Mouse (Mus musculus) bone marrow macrophage, adult 2 months (primary cell): ENCODE measurements around the gene Vsig2.

ENCODE experiments used
- CTCF ChIP-seq: IDR thresholded peaks from 2 replicates; pipeline ENCODE4 v1.5.1; 2012; ENCODE audit warnings: low read depth, mild to moderate bottlenecking, low read length, moderate library complexity
- POLR2A ChIP-seq: IDR thresholded peaks from 2 replicates; pipeline ENCODE4 v1.6.1; 2012; ENCODE audit warnings: mild to moderate bottlenecking, low read depth, low read length, borderline replicate concordance

- TF ChIP-seq CTCF (no peak), POLR2A (no peak)
Measured at GRCm38 (mm10) chr9:37572204-37572876, 33.3 kb downstream of the Vsig2 start.
